In the genomic region with DNA sequence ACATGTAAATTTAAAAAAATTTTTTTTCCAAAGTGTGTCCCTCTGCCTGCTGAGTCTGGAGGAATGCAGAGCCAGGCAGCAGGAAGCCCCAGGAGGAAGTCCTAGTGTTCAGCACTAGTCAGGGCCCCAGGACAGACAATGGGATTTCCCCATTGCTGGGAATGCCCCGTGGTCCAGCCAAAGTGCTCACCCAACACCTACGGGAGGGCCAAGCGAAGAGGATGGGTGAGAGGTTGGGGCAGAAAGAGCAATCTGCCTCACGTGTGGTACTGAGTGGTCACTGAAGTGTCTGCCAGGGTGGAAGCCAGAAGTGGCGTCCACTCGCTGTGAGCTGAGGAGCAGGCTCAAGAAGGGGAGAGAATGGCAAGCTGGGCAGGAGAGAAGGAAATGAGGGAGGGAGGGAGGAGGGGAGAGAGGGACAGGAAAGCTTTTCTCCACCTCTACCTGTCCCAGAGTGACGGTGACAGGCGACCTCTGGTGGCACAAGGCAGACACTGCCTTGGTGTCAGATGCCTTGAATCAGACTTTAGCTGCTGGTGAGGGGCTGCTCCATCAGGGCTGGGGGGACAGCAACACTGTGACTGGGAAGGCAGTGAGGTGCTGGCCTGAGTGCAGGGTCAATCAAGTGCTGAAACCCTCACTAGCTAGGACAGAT, we compare ENCODE assay signal across 9 mouse cellular contexts. TPM values are rescaled to one million over a fixed set of nuclear protein-coding genes. Genes with fewer than 3 reads are reported as not detected.
DNase-seq lines count a peak whose midpoint lies in the region; ATAC-seq and TF ChIP-seq lines count a peak whose summit lies in the region.
"Had no signal": no experiment of that assay in that cellular context is flagged by ENCODE, and none has a peak within 500 bp of the region (broad histone marks: within the 10 kb centered on the region; RNA-seq: fewer than 3 reads in every experiment).

No protein-coding gene starts in this region.

- no peaks in the 10 kb centered on the region for H3K9me3 ChIP-seq in MEL (replicated peaks; ENCODE audit: insufficient read depth, low read length)
- no peaks in the 10 kb centered on the region for H3K9me3 ChIP-seq in liver, embryonic 13.5 days (replicated peaks)
- H3K9me3 ChIP-seq in neural tube, embryonic 12.5 days, result no peaks in the 10 kb centered on the region

- H3K4me3 ChIP-seq in MEL (ENCODE audit: control insufficient read depth in 1 of 2, insufficient read depth in 1 of 2, low read depth in 2 of 2, low read length in 2 of 2), result no peak overlapping the region
- H3K4me3 ChIP-seq in liver, embryonic 13.5 days (replicated peaks), result no peak overlapping the region
- no peak overlapping the region for H3K4me3 ChIP-seq in neural tube, embryonic 12.5 days
- H3K4me3 ChIP-seq: erythroblast, embryonic 14.5 days had no signal

- no peaks in the 10 kb centered on the region for H3K27me3 ChIP-seq in MEL (ENCODE audit: control insufficient read depth in 1 of 2, insufficient read depth in 2 of 2, low read length in 2 of 2)
- no peaks in the 10 kb centered on the region for H3K27me3 ChIP-seq in liver, embryonic 13.5 days
- H3K27me3 ChIP-seq in neural tube, embryonic 12.5 days (replicated peaks), result no peaks in the 10 kb centered on the region

- H3K9ac ChIP-seq in MEL (ENCODE audit: control insufficient read depth, low read depth, low read length, poor library complexity, severe bottlenecking), result no peak overlapping the region
- 0 out of 2 replicates have a peak overlapping the region, but pooled peaks have one; percentile 26 for H3K9ac ChIP-seq in liver, embryonic 13.5 days
- no peak overlapping the region for H3K9ac ChIP-seq in neural tube, embryonic 12.5 days

- TF ChIP-seq CTCF in MEL (IDR thresholded peaks at IDR 0.05 in 2 of 3, conservative IDR thresholded peaks at IDR 0.05 in 1 of 3; ENCODE audit: control insufficient read depth in 1 of 3, insufficient read depth in 1 of 3, low read depth in 2 of 3, low read length in 3 of 3, poor library complexity in 1 of 3, severe bottlenecking in 1 of 3), result peak; percentile 86 to 91 (median 90)

- DNase-seq in 3T3-L1 (ENCODE audit: low read depth, low spot score) (peak; percentile 64), MEL (ENCODE audit: low read depth, low spot score) (peak; percentile 51)
- DNase-seq in cerebellum, postnatal 25 days, result peak; percentile 73 to 84
- DNase-seq in kidney, adult 8-10 months, result peak; percentile 36 to 61
- DNase-seq in liver, embryonic 13.5 days, result no peak
- peak; percentile 72 for DNase-seq in thymus, postnatal 14 days

- H3K27ac ChIP-seq in MEL (ENCODE audit: control insufficient read depth, low read depth, low read length), result no peak overlapping the region
- no peak overlapping the region for H3K27ac ChIP-seq in liver, embryonic 13.5 days
- H3K27ac ChIP-seq in neural tube, embryonic 12.5 days, result no peak overlapping the region

- WGBS in liver, embryonic 13.5 days (ENCODE audit: insufficient replicate concordance), result 20% methylated on average over 8 of the region's 8 CpGs
- 28% methylated on average over 8 of the region's 8 CpGs for WGBS in neural tube, embryonic 12.5 days

- H3K4me1 ChIP-seq in MEL (ENCODE audit: control insufficient read depth in 1 of 2, insufficient read depth in 2 of 2, low read length in 2 of 2), result no peaks in the 10 kb centered on the region
- H3K4me1 ChIP-seq in liver, embryonic 13.5 days (replicated peaks), result peaks cover 5% of the 10 kb centered on the region
- peaks cover 8% of the 10 kb centered on the region for H3K4me1 ChIP-seq in neural tube, embryonic 12.5 days

- H3K4me2 ChIP-seq in liver, embryonic 13.5 days, result no peak overlapping the region
- H3K4me2 ChIP-seq in neural tube, embryonic 12.5 days (replicated peaks), result peak overlapping the region; percentile 6; the same call in 1 of the 2 replicates

- ATAC-seq in granulocyte monocyte progenitor cell, adult 5-6 weeks (replicated peaks; ENCODE audit: poor library complexity, severe bottlenecking), result peak; percentile 59
- peak; percentile 39 for ATAC-seq in liver, embryonic 13.5 days (ENCODE audit: low read depth)
- peak; percentile 51 for ATAC-seq in neural tube, embryonic 12.5 days (ENCODE audit: low FRiP score, low read depth)

- peaks cover under 1% of the 10 kb centered on the region; the same call in 1 of the 2 replicates for H3K79me2 ChIP-seq in MEL (ENCODE audit: control insufficient read depth, insufficient read depth, low read length, poor library complexity)

- peaks cover 0 to under 1% of the 10 kb centered on the region in 2 experiments; a peak in 1 of 4 replicates for H3K36me3 ChIP-seq in MEL (ENCODE audit: control insufficient read depth in 1 of 2, insufficient read depth in 2 of 2, low read length in 2 of 2)
- peaks cover 20% of the 10 kb centered on the region for H3K36me3 ChIP-seq in liver, embryonic 13.5 days
- H3K36me3 ChIP-seq in neural tube, embryonic 12.5 days, result peaks cover 28% of the 10 kb centered on the region

- TF ChIP-seq POLR2A in MEL (IDR thresholded peaks at IDR 0.05; ENCODE audit: control insufficient read depth in 1 of 2, insufficient read depth in 1 of 2, low read depth in 1 of 2, low read length in 2 of 2, poor library complexity in 1 of 2), result no peak

- TF ChIP-seq EP300 in MEL (IDR thresholded peaks at IDR 0.05; ENCODE audit: low read depth in 1 of 2, low read length in 2 of 2), result no peak

- TF ChIP-seq RAD21 in MEL (IDR thresholded peaks at IDR 0.05; ENCODE audit: low read depth, low read length), result peak; percentile 73

TF ChIP-seq in MEL, 35 proteins besides CTCF, POLR2A, EP300 and RAD21:
- TF ChIP-seq ETS1 (IDR thresholded peaks at IDR 0.05; ENCODE audit: low read depth, low read length) (no peak), HCFC1 (IDR thresholded peaks at IDR 0.05; ENCODE audit: low read depth, low read length) (no peak), ZKSCAN1 (IDR thresholded peaks at IDR 0.05; ENCODE audit: low read depth, low read length) (no peak), ZMIZ1 (IDR thresholded peaks at IDR 0.05; ENCODE audit: low read depth, low read length) (no peak), BHLHE40 (IDR thresholded peaks at IDR 0.05; ENCODE audit: borderline replicate concordance, low read depth, low read length) (no peak), JUND (IDR thresholded peaks at IDR 0.05; ENCODE audit: low read depth, low read length) (no peak), SMC3 (IDR thresholded peaks at IDR 0.05; ENCODE audit: low read depth, low read length) (peak; percentile 82), MYB (IDR thresholded peaks at IDR 0.05; ENCODE audit: low read depth, low read length) (no peak), E2F4 (IDR thresholded peaks at IDR 0.05; ENCODE audit: borderline replicate concordance, low read depth, low read length) (no peak), ZC3H11A (IDR thresholded peaks at IDR 0.05; ENCODE audit: low read depth, low read length) (peak; percentile 52), GATA1 (IDR thresholded peaks at IDR 0.05; ENCODE audit: low read depth, low read length) (no peak), RCOR1 (IDR thresholded peaks at IDR 0.05; ENCODE audit: low read depth, low read length) (no peak), ZNF384 (IDR thresholded peaks at IDR 0.05; ENCODE audit: low read depth, low read length) (no peak)

RNA-seq across cellular contexts. Expression of gene Trp53rka, which starts 6.1 kb away (rescaled TPM):
- total RNA-seq in MEL (2012; rRNA removed), result 26.8 and 35.1 TPM in 2 replicates
- polyA plus RNA-seq in MEL (2012; ENCODE audit: insufficient read depth in 1 of 2, insufficient read length in 2 of 2, low read depth in 1 of 2, low replicate concordance in 2 of 2, missing spikeins in 1 of 2), result 10 to 100 TPM in 1 of 2 experiments, not detected in 1; 29.8 TPM
- 4.6 and 7.0 TPM in 2 replicates for total RNA-seq in granulocyte monocyte progenitor cell, adult 5-6 weeks (2014; fragmentation: Nextera tagmentation)
- 8.4 and 15.7 TPM in 2 replicates for total RNA-seq in granulocyte monocyte progenitor cell, adult 5-6 weeks (2017)
- 12.1 and 12.9 TPM in 2 replicates for polyA plus RNA-seq in liver, embryonic 13.5 days (2015; fragmentation: Nextera tagmentation; extraction: Ambion mirVana)
- 47.5 and 48.4 TPM in 2 replicates for polyA plus RNA-seq in neural tube, embryonic 12.5 days (2016; fragmentation: Nextera tagmentation; extraction: Ambion mirVana)

RNA-seq across cellular contexts. Expression of gene Slc13a3, which starts 14.0 kb away (rescaled TPM):
- total RNA-seq in MEL (2012; rRNA removed), result not detected in 2 replicates
- not detected for polyA plus RNA-seq in MEL (2012; ENCODE audit: insufficient read depth in 1 of 2, insufficient read length in 2 of 2, low read depth in 1 of 2, low replicate concordance in 2 of 2, missing spikeins in 1 of 2)
- not detected in 2 replicates for total RNA-seq in granulocyte monocyte progenitor cell, adult 5-6 weeks (2014; fragmentation: Nextera tagmentation)
- 0.04 and 0.67 TPM in 2 replicates for total RNA-seq in granulocyte monocyte progenitor cell, adult 5-6 weeks (2017)
- 4.4 and 4.9 TPM in 2 replicates for polyA plus RNA-seq in liver, embryonic 13.5 days (2015; fragmentation: Nextera tagmentation; extraction: Ambion mirVana)
- 0.27 and 0.55 TPM in 2 replicates for polyA plus RNA-seq in neural tube, embryonic 12.5 days (2016; fragmentation: Nextera tagmentation; extraction: Ambion mirVana)

RNA-seq across cellular contexts. Expression of gene Slc2a10, which starts 16.6 kb away (rescaled TPM):
- not detected in 2 replicates for total RNA-seq in MEL (2012; rRNA removed)
- polyA plus RNA-seq in MEL (2012; ENCODE audit: insufficient read depth in 1 of 2, insufficient read length in 2 of 2, low read depth in 1 of 2, low replicate concordance in 2 of 2, missing spikeins in 1 of 2), result not detected
- total RNA-seq in granulocyte monocyte progenitor cell, adult 5-6 weeks (2014; fragmentation: Nextera tagmentation), result 0.21 and 1.3 TPM in 2 replicates
- not detected in 2 replicates for total RNA-seq in granulocyte monocyte progenitor cell, adult 5-6 weeks (2017)
- polyA plus RNA-seq in liver, embryonic 13.5 days (2015; fragmentation: Nextera tagmentation; extraction: Ambion mirVana), result 0.36 and 0.46 TPM in 2 replicates
- 4.7 and 5.3 TPM in 2 replicates for polyA plus RNA-seq in neural tube, embryonic 12.5 days (2016; fragmentation: Nextera tagmentation; extraction: Ambion mirVana)
- polyA plus RNA-seq: erythroblast, embryonic 14.5 days had no signal
